Mouse (Mus musculus): ENCODE measurements around the gene Gm36864. TPM values are rescaled to one million over a fixed set of nuclear protein-coding genes. Genes with fewer than 3 reads are reported as not detected.
"Not testable (repeated sequence)": the region's sequence is repeated elsewhere in the genome, so short reads cannot be mapped to it uniquely, and the experiment has no call there.

Gm36864 gene
- polyA plus RNA-seq (2015; fragmentation: Nextera tagmentation; extraction: Ambion mirVana), result 0.15 TPM in 1 of 2 replicates, not detected in the other

GRCm38 (mm10) chr7:44235909-44236308 is at the start of gene Gm36864:
Gene Gm36864, plus strand, starts transcription at chr7:44236177.
- Histone ChIP-seq H3K27me3 (replicated peaks; ENCODE audit: control insufficient read depth, insufficient read depth, low read length) (no peaks in the 10 kb centered on the region), H3K4me2 (ENCODE audit: low read length) (no peak within 1 kb of the TSS), H3K36me3 (ENCODE audit: control insufficient read depth, insufficient read depth, low read length) (no peaks in the 10 kb centered on the region), H3K9me3 (ENCODE audit: control insufficient read depth, low read length) (no peaks in the 10 kb centered on the region), H3K4me3 (ENCODE audit: low read length) (no peak within 1 kb of the TSS), H3K4me1 (ENCODE audit: control insufficient read depth, insufficient read depth, low read depth, low read length) (no peaks in the 10 kb centered on the region), H3K27ac (ENCODE audit: low read depth, low read length) (no peak within 1 kb of the TSS), H3K9ac (ENCODE audit: low read depth, low read length) (no peak within 1 kb of the TSS)
- 82% methylated on average over 3 of the region's 3 CpGs for WGBS
- no peak for ATAC-seq

GRCm38 (mm10) chr7:44186516-44186915 is 49.5 kb upstream of the Gm36864 start:
- not testable (repeated sequence) for H3K27me3 ChIP-seq (replicated peaks; ENCODE audit: control insufficient read depth, insufficient read depth, low read length); H3K4me1 ChIP-seq (ENCODE audit: control insufficient read depth, insufficient read depth, low read depth, low read length); H3K4me3 ChIP-seq (ENCODE audit: low read length); ATAC-seq; H3K9me3 ChIP-seq (ENCODE audit: control insufficient read depth, low read length); H3K27ac ChIP-seq (ENCODE audit: low read depth, low read length); H3K36me3 ChIP-seq (ENCODE audit: control insufficient read depth, insufficient read depth, low read length); H3K4me2 ChIP-seq (ENCODE audit: low read length); H3K9ac ChIP-seq (ENCODE audit: low read depth, low read length)
- 75% methylated on average over 8 of the region's 8 CpGs for WGBS

GRCm38 (mm10) chr7:44187936-44188335 is 48.0 kb upstream of the Gm36864 start, which contains the start of gene Klk1b24:
Gene Klk1b24, plus strand, starts transcription at chr7:44188236.
- H3K4me1 ChIP-seq (ENCODE audit: control insufficient read depth, insufficient read depth, low read depth, low read length); H3K9me3 ChIP-seq (ENCODE audit: control insufficient read depth, low read length); H3K9ac ChIP-seq (ENCODE audit: low read depth, low read length); ATAC-seq; H3K27me3 ChIP-seq (replicated peaks; ENCODE audit: control insufficient read depth, insufficient read depth, low read length); H3K4me3 ChIP-seq (ENCODE audit: low read length); H3K27ac ChIP-seq (ENCODE audit: low read depth, low read length); H3K4me2 ChIP-seq (ENCODE audit: low read length); H3K36me3 ChIP-seq (ENCODE audit: control insufficient read depth, insufficient read depth, low read length): not testable (repeated sequence)

GRCm38 (mm10) chr7:44193466-44193865 is 42.5 kb upstream of the Gm36864 start:
- not testable (repeated sequence) for H3K4me2 ChIP-seq (ENCODE audit: low read length); H3K9me3 ChIP-seq (ENCODE audit: control insufficient read depth, low read length)
- WGBS, result 89% methylated on average over 1 of the region's 1 CpGs

GRCm38 (mm10) chr7:44197891-44198290 is 38.1 kb upstream of the Gm36864 start, which contains the start of gene Klk1b3:
Gene Klk1b3, plus strand, starts transcription at chr7:44198191.
- Histone ChIP-seq H3K4me2 (ENCODE audit: low read length) (no peak within 1 kb of the TSS), H3K27ac (ENCODE audit: low read depth, low read length) (no peak within 1 kb of the TSS), H3K9me3 (ENCODE audit: control insufficient read depth, low read length) (no peaks in the 10 kb centered on the region), H3K4me3 (ENCODE audit: low read length) (no peak within 1 kb of the TSS), H3K36me3 (ENCODE audit: control insufficient read depth, insufficient read depth, low read length) (no peaks in the 10 kb centered on the region), H3K27me3 (replicated peaks; ENCODE audit: control insufficient read depth, insufficient read depth, low read length) (no peaks in the 10 kb centered on the region; the same call in 1 of the 2 replicates), H3K4me1 (ENCODE audit: control insufficient read depth, insufficient read depth, low read depth, low read length) (no peaks in the 10 kb centered on the region), H3K9ac (ENCODE audit: low read depth, low read length) (no peak within 1 kb of the TSS)
- 64% methylated on average over 3 of the region's 3 CpGs for WGBS
- ATAC-seq, result no peak

More at GRCm38 (mm10) chr7:44193466-44193865, 42.5 kb upstream of the Gm36864 start:
- H3K27ac ChIP-seq (ENCODE audit: low read depth, low read length); H3K36me3 ChIP-seq (ENCODE audit: control insufficient read depth, insufficient read depth, low read length); ATAC-seq; H3K4me1 ChIP-seq (ENCODE audit: control insufficient read depth, insufficient read depth, low read depth, low read length); H3K9ac ChIP-seq (ENCODE audit: low read depth, low read length); H3K4me3 ChIP-seq (ENCODE audit: low read length); H3K27me3 ChIP-seq (replicated peaks; ENCODE audit: control insufficient read depth, insufficient read depth, low read length): not testable (repeated sequence)

GRCm38 (mm10) chr7:44207135-44207534 is 28.8 kb upstream of the Gm36864 start, which contains the start of gene Klk1b4:
Gene Klk1b4, plus strand, starts transcription at chr7:44207435.
- not testable (repeated sequence) for H3K4me3 ChIP-seq (ENCODE audit: low read length); H3K4me1 ChIP-seq (ENCODE audit: control insufficient read depth, insufficient read depth, low read depth, low read length); H3K36me3 ChIP-seq (ENCODE audit: control insufficient read depth, insufficient read depth, low read length); H3K4me2 ChIP-seq (ENCODE audit: low read length); ATAC-seq; H3K27me3 ChIP-seq (replicated peaks; ENCODE audit: control insufficient read depth, insufficient read depth, low read length); H3K9me3 ChIP-seq (ENCODE audit: control insufficient read depth, low read length); H3K27ac ChIP-seq (ENCODE audit: low read depth, low read length); H3K9ac ChIP-seq (ENCODE audit: low read depth, low read length)
- 52% methylated on average over 3 of the region's 3 CpGs for WGBS

- no peak for ATAC-seq
- no peaks in the 10 kb centered on the region for H3K9me3 ChIP-seq (ENCODE audit: control insufficient read depth, low read length)
- no peaks in the 10 kb centered on the region; the same call in 1 of the 2 replicates for H3K27me3 ChIP-seq (replicated peaks; ENCODE audit: control insufficient read depth, insufficient read depth, low read length)
- H3K9ac ChIP-seq (ENCODE audit: low read depth, low read length), result no peak overlapping the region
- H3K4me1 ChIP-seq (ENCODE audit: control insufficient read depth, insufficient read depth, low read depth, low read length), result no peaks in the 10 kb centered on the region
- WGBS, result 81% methylated on average over 3 of the region's 3 CpGs
- H3K4me3 ChIP-seq (ENCODE audit: low read length), result no peak overlapping the region
- no peak overlapping the region for H3K27ac ChIP-seq (ENCODE audit: low read depth, low read length)
- no peak overlapping the region for H3K4me2 ChIP-seq (ENCODE audit: low read length)
- no peaks in the 10 kb centered on the region for H3K36me3 ChIP-seq (ENCODE audit: control insufficient read depth, insufficient read depth, low read length)
These were observed 27.7 kb upstream of the Gm36864 start for GRCm38 (mm10) chr7:44208307-44208706.

GRCm38 (mm10) chr7:44215645-44216044 is 20.3 kb upstream of the Gm36864 start, which contains the start of gene Klk1b5:
Gene Klk1b5, plus strand, starts transcription at chr7:44215945.
- Histone ChIP-seq H3K4me1 (ENCODE audit: control insufficient read depth, insufficient read depth, low read depth, low read length) (no peaks in the 10 kb centered on the region), H3K9me3 (ENCODE audit: control insufficient read depth, low read length) (no peaks in the 10 kb centered on the region), H3K4me3 (ENCODE audit: low read length) (no peak within 1 kb of the TSS), H3K27me3 (replicated peaks; ENCODE audit: control insufficient read depth, insufficient read depth, low read length) (no peaks in the 10 kb centered on the region; the same call in 1 of the 2 replicates), H3K27ac (ENCODE audit: low read depth, low read length) (no peak within 1 kb of the TSS), H3K36me3 (ENCODE audit: control insufficient read depth, insufficient read depth, low read length) (no peaks in the 10 kb centered on the region), H3K4me2 (ENCODE audit: low read length) (no peak within 1 kb of the TSS), H3K9ac (ENCODE audit: low read depth, low read length) (no peak within 1 kb of the TSS)
- no peak for ATAC-seq
- WGBS, result 93% methylated on average over 1 of the region's 1 CpGs

- not testable (repeated sequence) for ATAC-seq; H3K9ac ChIP-seq (ENCODE audit: low read depth, low read length); H3K27me3 ChIP-seq (replicated peaks; ENCODE audit: control insufficient read depth, insufficient read depth, low read length); H3K4me3 ChIP-seq (ENCODE audit: low read length); H3K9me3 ChIP-seq (ENCODE audit: control insufficient read depth, low read length); H3K27ac ChIP-seq (ENCODE audit: low read depth, low read length); H3K4me1 ChIP-seq (ENCODE audit: control insufficient read depth, insufficient read depth, low read depth, low read length); H3K4me2 ChIP-seq (ENCODE audit: low read length); H3K36me3 ChIP-seq (ENCODE audit: control insufficient read depth, insufficient read depth, low read length)
- WGBS, result 66% methylated on average over 8 of the region's 10 CpGs
These were observed 14.4 kb upstream of the Gm36864 start for GRCm38 (mm10) chr7:44221601-44222000.

- 87% methylated on average over 6 of the region's 6 CpGs for WGBS
- H3K9me3 ChIP-seq (ENCODE audit: control insufficient read depth, low read length); ATAC-seq: not testable (repeated sequence)
These were observed 13.6 kb upstream of the Gm36864 start for GRCm38 (mm10) chr7:44222335-44222734.

More at GRCm38 (mm10) chr7:44222335-44222734, 13.6 kb upstream of the Gm36864 start:
- H3K36me3 ChIP-seq (ENCODE audit: control insufficient read depth, insufficient read depth, low read length); H3K4me1 ChIP-seq (ENCODE audit: control insufficient read depth, insufficient read depth, low read depth, low read length); H3K27ac ChIP-seq (ENCODE audit: low read depth, low read length); H3K4me2 ChIP-seq (ENCODE audit: low read length); H3K9ac ChIP-seq (ENCODE audit: low read depth, low read length); H3K4me3 ChIP-seq (ENCODE audit: low read length); H3K27me3 ChIP-seq (replicated peaks; ENCODE audit: control insufficient read depth, insufficient read depth, low read length): not testable (repeated sequence)
